Mouse (Mus musculus) v-Abl transformed pro-B cells (cell line): Measurements from ENCODE around the gene Dclk3.

Experiments
- in situ Hi-C, 2 experiments: fragments of 400-800 bp; cut with MboI; formaldehyde crosslinking; loops; one replicate each; pipeline ENCODE4 v1.15.1; 2025; ENCODE audit not compliant: unreplicated experiment in 2 of 2

Gene Dclk3

DNA sequence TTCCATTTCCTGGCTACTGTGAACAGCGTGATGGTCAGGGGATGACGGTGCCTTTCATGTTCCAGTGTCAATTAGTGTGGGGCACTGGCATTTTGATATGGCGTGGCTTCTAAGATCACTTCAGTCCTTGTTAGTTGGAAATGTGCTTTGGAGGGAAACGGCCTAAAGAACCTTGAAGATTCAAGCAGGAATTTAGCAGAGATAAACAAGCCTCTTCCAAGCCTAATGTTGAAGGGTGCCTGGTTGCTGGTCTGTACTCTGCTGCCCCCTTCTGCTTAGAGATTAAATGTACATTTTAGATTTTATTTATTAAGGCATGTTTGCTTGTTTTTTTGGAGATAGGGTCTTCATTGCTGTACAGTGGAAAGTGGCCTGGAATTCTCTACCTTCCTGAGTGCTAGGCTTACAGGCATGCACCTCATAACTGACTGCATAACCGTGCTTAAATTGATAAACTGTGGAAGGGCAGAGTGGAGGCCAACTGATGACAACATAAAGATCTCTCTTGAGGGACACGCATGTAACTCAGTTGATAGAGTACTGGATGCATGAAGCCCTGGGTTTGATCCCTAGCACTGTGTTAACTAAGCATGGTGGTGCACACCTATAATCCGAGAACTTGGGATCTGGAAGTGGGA, 40.1 kb downstream of the Dclk3 start:
- in situ Hi-C loops, result loop anchor here in 1 of 2 experiments (25.0 kb wide), 1 partner anchor 1958 kb away; no protein-coding TSS in a partner anchor

DNA sequence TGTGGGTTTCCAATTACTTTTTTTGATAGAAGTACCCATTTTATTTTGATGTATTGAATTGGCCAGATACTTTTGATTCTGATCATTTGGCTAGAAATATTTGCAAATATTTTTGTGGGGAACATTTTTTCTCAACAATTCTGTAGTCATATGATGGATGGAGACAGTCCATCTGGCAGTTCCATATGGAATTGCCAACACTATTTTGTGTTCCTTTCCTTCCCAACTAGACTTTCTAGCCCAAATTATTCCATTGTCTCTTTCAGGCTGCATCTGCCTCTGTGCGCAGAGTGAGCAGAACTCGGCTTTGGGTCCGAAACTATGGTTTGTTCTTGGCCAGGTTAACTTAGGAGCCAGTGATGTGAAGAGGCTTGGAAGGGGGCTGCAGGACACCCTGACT, 42.1 kb downstream of the Dclk3 start:
- in situ Hi-C loops, result loop anchor here in 1 of 2 experiments (25.0 kb wide), 1 partner anchor 1956 kb away; no protein-coding TSS in a partner anchor

- in situ Hi-C loops, result loop anchor here in 1 of 2 experiments (25.0 kb wide), 1 partner anchor 1950 kb away; no protein-coding TSS in a partner anchor
Measured at GRCm38 (mm10) chr9:111486645-111487477, 48.0 kb downstream of the Dclk3 start.

DNA sequence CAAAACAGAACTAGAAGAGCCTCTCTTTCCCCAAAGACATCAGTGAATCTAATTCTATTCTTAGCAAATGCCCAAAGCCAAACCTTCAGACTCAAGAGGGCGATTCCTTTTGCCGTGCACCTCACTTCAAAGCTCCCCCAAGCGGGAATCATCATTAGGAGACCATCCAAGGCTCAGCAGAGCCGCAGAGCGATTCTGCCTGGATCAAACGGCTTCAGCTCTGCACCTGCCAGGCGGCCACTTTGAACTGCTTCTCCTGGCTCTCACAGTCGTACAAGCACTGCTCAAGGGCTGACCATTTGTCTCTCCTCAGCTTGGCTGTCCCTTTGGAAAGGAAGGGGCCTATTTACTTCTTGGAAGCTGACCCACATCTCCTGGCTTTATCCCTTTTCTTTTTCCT, 51.7 kb downstream of the Dclk3 start:
- in situ Hi-C loops, result loop anchor here (10.0 to 25.0 kb wide), 2 partner anchors 1947 to 1954 kb away; no protein-coding TSS in a partner anchor

DNA sequence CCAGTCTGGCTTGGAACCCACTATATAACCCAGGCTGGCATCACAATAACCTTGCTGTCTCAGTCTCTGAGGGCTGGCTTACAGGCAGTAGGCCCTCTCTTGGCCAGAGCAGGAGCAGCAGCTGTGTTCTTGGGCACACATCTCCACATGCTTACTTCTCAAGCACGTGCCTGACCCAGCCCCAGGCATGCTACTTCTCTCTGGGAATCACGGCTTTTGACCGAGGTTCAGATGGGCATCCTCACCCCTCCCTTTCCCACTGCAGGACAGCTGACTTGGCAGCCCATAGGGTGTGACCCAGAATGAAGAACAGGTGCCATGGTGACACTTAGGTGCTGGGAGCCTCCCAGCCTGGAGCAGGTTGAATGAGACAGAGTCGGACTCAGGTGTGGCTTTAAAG, 52.4 kb downstream of the Dclk3 start:
- in situ Hi-C loops, result loop anchor here (10.0 to 25.0 kb wide), 2 partner anchors 1946 to 1954 kb away; no protein-coding TSS in a partner anchor

DNA sequence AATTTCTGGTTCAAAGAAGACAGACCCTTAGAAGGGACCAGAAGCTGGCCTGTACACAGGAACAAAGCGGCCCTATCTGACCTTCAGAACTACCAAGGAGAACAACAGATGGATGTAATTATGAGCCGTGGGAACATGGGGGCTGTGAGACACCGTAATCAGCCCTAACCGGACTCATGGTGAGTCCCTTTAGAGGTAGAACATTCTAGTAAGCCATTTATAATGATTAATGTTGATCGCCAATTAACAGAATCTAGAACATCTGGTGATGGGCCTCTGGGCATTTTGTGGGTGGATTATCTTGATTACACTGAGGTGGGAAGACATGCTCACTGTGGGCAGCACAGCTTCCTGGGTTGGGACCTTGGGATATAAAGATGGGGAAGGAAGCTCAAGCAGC, 54.6 kb downstream of the Dclk3 start:
- in situ Hi-C loops, result loop anchor here (10.0 to 25.0 kb wide), 2 partner anchors 1944 to 1951 kb away; no protein-coding TSS in a partner anchor

DNA sequence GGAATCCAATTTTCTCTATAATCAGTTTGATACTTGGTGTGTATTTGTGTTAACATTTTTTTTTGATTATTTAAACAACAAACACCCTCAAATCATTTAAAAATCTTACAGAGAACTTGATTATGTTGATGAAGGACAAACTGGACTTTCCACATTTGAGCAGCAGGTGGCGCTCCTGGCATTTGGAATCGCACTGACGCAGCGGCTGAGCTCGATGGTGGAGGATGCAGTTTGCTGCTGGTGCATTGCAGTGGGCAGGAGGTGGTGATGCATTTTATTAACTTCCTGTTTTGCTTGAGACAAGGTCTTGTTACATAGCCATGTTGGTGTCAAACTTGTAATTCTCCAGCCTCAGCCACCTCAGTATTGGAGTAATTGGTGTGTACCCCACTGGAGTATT, 56.7 kb downstream of the Dclk3 start:
- in situ Hi-C loops, result loop anchor here (10.0 to 25.0 kb wide), 2 partner anchors 1942 to 1949 kb away; no protein-coding TSS in a partner anchor

DNA sequence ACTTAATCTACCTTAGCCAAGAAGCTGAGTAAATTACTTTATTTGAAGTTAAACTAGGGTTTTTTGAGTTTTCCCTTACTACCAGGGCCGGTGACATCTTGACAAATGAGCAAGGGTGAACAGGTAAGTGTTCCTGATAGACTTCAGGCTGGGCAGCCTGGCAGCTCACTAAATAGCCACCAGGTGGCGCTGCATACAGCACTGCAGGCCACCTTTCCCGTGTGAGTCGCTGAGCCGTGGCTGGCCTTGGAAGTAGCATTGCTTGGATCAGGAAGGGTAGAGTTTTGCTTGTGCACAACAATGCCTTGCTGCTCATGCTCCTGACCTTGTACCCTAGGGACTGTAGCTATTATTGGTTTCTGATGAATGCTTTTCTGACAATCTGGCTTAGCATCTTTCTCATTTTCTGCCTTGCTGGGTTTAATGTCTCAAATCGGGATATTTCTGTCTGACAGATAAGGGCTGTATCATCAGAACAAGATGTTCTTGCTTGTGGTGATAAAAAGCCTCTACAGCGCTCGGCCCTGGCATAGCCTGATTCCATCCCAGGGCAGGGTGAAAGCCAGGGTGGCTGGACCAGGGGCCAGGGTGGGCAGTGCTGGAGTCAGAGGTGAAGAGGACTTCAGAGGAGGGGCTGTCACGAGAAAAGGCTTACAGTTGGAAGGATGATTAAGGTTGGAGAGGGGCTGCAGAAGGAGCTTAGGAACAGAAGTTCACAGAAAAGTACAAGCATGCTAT, 58.4 kb downstream of the Dclk3 start:
- in situ Hi-C loops, result loop anchor here (10.0 to 25.0 kb wide), 2 partner anchors 1940 to 1948 kb away; no protein-coding TSS in a partner anchor

DNA sequence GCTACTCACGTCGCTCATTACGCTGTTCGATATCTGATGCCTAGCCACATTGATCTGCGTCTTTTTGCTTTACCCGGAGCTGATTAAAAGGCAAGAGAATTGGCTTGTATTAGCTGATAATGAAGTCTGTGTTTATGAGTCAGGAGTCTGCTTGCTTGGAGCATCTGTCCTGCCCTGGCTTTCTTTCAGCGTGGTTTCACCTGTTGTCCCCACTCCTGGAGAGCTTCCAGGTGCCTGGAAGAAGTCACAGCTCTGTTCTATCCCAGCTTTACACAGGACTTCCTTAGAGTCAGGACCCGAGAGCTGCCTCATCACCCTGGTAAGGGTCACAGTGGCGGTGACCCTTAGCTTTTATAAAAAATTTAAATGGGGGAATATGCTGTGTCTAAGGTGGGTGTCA, 61.3 kb downstream of the Dclk3 start:
- in situ Hi-C loops, result no loop called here

GRCm38 (mm10) chr9:111506075-111506474, 67.2 kb downstream of the Dclk3 start:
- in situ Hi-C loops, result no loop called here

GRCm38 (mm10) chr9:111514586-111515473, 75.9 kb downstream of the Dclk3 start:
- in situ Hi-C loops, result no loop called here

DNA sequence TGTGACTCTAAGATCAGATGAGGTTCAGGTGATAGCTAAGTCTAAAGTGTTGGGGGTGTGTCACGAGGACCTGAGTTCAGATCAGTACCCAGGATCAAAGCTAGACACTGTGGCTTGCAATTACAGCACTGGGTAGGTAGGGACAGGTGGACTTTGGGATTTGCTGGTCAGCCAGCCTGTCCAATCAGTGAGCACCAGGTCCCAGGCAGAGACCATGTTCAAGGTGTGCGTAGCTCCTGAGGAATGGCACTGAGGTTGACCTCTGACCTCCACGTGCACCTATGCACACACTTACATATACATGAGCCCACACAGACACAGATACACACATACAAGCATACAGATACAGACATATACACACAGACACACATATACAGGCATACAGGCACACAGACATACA, 76.7 kb downstream of the Dclk3 start:
- in situ Hi-C loops, result no loop called here

- in situ Hi-C loops, result no loop called here
Measured at GRCm38 (mm10) chr9:111522226-111522625, 83.3 kb downstream of the Dclk3 start.

DNA sequence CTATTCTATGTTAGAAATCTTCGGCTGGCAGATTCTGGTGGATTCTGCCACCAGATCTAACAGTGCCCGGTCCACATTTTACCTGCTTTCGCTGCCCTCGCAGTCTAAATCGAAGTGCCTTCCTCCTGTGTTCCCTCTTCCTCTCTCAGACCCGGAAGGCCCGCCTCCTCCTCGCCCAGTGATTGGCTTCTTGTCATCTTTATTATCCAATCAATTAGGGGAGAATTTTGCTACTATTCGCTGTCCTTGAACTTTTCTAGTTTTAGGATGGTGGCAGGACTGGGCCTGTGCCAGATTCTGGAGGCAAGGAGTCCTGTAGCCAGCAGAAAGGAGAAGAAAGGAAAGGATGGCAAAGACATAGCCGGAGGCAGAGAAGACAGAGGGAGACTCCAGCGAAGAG, 84.2 kb downstream of the Dclk3 start:
- in situ Hi-C loops, result no loop called here

GRCm38 (mm10) chr9:111523871-111524270, 85.0 kb downstream of the Dclk3 start:
- in situ Hi-C loops, result no loop called here

DNA sequence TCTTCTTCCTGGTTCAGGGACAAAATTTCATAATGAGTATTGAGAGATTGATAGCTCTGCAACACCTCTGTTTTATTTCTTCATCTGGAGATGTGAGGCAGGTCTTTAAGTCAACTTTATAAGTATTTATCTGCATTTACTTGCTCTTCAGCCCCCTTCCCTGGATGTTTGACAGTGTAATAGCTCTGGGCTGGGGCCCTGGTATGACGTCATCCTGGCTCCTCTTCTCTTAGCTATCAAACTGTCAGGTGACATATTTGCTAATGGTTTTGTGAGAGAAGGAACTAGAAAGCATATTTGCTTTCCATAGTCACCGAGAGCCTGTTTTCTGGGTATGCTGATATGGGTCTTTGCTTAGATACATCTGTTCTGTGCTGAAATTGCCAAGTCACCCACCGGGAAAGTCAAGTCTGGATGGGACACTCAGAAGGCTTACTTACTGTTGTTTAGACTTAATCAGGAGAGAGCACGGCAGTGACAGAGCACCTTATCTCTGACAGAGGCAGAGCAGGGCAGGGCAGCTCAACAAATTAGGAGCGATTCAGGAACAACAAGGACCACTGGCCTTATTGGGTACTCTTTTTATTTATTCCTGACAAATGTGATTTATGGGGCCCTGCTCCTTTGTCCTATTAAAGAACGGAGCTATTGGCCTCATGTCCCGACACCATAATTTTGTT, 96.0 kb downstream of the Dclk3 start:
- in situ Hi-C loops, result no loop called here

DNA sequence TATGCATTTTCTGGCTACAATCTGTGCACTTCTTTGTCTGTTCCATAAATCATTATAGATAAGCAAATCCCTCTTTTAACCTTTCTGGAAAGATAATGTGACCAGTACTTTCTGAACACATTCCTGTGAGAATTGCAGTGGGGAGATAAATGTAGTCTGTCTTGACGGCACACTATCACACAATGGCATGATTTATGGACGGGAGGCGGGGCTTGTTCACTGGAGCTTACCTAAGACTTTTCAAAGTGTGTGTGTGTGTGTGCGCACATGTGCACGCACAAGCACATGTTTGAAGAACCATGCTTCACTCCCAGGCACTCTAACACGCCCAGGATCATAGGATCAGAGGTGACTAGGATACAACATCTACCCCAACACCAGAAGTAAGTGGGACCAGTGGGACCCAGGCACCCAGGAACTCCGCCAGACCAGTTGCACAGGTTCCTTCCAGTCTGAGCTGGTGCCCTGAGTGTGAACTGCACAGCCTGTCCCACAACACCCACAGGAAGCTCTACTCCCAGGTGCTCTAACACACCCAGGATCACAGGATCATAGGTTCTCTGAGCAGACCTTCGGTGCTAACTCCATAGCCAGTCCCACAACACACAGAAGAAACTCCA, 96.7 kb downstream of the Dclk3 start:
- in situ Hi-C loops, result no loop called here
